Mouse (Mus musculus) gastrocnemius, adult 8-10 months (tissue): Measurements from ENCODE around the gene Tmem217. TPM values are rescaled to one million over a fixed set of nuclear protein-coding genes. Genes with fewer than 3 reads are reported as not detected.

Experiments
- DNase-seq, 2 experiments: peaks; one replicate each; pipeline ENCODE4 v3.0.0; 2022; ENCODE audit warnings: low spot score in 2 of 2
- total RNA-seq, 4 experiments: library from RNA; stranded (reverse); gene quantifications; 2 replicates each; pipeline ENCODE4 v1.2.4; 2022

The Tmem217 gene
- total RNA-seq, result not detected

DNA sequence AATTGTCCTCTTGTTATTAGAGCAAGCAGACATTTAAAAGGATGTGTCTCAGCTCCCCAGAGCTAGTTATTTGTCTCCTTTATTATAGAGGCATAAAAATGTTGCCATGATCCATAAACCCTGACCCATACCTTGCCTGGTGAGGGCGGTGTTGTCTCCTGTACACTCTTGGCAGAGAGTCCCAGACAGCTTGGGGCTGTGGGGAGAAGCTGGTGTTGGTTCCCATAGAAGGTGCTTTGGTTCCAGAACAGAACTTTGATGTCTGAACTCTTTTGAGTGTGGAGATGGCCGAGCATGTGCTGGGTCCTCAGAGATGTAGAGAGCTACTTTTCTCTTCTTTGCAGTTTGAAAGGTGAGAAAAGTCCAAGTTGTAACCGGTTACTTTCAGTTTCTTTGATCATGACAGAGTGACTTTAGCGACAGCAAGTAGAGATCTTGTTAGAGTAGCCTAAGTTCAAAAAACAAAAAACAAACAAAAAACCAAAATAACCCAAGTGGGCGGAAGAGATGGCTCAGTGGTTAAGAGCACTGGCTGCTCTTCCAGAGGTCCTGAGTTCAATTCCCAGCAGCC, at the start of gene Tmem217:
TSS of gene Tmem217 (minus strand) at position 224 of the 571 bp plus-strand sequence.
- DNase-seq, result no peak

DNA sequence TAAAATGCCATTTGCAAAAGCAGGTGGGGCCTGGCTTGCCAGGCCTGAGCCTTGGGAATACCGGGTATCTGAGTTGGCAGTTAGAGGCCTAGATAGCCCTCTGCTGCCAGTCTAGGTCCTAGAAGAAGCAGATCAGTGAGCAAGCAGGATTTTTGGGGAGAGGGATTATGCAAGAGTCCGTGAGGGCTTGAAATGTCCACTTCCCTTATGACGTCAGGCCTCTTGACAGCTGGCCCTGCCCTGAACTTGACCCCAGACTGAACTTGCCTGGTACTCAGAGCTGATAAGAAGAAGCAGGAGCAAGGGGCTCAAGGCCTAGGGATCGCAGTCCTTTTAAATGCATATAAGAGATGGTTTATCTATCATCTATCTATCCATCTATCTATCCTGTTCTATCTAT, 49.2 kb upstream of the Tmem217 start:
- DNase-seq, result no peak

DNA sequence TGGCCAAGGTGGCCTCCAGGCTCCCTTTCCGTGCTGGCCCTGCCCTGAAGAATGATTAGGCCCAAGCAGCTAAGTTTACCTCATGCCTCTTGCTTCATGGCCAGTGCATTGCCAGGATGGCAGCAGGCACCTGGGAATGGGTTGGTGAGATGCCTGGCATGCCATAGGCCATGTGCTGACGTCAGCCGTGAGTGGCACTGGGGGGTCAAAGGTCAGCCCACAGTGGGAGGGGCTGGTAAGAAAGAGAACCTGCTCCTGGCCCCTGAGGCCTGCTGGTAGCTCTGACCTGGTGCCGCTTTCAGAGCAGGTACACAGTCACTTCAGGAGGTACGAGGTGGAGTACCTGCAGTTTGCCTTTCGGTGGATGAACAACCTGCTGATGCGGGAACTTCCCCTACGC, 47.4 kb upstream of the Tmem217 start:
- no peak for DNase-seq

DNA sequence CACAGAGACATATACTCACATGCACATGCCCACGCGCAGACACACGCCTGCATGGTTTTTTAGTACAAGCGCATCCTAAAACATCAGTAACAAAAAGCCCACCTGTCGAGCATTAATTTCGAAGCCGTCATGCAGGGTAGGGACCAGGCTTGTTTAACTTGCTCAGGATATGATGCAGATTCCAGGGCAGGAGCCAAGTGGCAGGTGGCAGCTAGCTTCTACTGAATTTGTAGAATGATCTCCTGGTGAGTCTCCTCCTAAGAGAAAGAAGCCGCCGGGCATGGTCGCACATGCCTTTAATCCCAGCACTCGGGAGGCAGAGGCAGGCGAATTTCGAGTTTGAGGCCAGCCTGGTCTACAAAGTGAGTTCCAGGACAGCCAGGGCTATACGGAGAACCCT, 46.9 kb upstream of the Tmem217 start:
- no peak for DNase-seq

DNA sequence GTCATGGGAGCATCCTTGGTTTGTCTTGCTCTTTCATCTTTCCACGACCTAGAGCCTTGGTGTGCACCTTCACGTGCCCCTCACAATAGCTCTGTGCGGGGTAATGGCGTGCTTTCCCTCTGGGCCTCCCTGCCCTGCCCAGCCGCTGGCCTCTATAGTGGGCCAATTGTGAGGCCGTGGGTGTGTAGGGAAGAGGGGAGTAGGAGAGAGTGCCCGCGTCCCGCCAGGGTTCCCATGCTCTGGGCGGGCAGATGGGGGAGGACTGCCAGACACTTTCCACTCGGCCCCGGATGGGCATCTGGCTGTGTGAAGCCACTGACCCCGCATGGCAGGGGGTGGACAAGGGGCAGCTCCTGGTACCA, 44.6 kb upstream of the Tmem217 start:
- DNase-seq, result no peak

DNA sequence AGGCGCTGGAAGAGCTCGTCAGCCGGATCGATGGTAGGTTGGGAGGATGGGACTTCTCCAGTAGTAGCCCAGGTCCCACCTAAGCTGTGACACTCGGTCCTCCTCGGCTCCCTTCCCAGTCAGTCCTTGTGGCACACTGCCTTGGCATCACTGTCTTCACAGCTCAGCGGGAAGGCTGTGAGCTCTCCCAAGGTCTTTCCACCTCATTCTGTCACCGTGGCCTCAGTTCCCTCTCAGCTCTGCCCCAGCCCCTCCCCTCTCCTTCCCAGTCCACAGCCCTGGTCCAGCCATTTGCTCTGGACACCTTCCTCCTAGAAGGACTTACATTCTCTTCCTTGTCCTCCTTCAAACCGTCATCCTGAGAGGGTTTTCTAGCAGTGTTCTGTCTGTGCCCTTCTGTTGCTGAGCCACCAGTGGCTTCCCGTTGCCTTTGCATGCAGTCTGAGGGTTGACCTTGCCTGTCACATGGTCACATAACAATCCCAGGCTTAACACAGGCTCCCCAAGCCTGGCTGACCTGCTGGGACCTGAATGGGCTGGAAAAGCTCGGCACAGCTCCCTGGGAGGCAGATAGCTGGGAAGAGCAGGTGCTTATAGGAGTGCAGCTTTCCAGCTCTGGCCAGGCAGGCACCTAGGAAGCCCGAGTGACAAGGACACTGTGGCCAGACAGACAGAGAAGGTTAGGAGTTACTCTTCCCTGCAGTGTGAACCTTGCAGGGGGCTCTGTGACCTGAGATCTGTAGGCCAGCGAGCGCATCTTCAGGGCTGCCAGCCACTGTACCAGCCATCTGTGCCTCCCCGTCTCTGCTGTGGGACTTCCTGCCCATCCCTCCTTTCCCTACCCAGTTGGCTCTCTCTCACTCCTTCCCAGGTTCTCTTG, 43.9 kb upstream of the Tmem217 start:
- no peak for DNase-seq

DNA sequence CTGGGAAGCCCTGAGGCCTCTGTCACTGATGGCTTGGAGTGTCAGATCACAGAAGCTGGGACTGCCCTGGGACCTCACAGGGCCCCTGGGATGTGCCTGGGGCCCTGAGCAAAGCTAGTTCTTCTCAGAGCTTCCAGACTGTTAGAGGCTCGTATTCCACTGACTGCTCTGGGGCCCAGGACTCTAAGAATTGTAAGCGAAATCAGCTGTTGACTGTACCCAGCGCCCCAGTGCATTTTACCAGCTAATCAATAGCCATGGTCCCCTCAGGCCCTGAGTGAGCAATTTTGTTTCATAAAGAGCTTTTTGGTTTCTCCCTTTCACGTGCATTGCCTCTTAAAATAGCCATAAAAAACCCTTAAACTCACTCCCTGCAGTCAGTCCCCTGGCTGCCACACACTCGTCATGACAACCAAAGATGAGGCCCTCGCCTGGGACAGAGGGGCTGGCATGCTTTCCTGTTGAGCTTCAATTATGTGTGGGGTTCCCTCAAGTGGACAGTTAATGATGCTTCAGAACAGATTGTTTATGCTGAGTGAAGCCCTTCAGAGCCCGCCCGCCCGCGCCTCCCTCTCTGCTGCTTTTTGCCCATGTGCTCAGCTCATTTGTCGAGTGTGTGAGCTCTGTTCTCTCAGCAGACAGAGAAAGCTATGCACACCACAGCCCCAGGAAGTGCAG, 37.2 kb upstream of the Tmem217 start:
- no peak for DNase-seq

DNA sequence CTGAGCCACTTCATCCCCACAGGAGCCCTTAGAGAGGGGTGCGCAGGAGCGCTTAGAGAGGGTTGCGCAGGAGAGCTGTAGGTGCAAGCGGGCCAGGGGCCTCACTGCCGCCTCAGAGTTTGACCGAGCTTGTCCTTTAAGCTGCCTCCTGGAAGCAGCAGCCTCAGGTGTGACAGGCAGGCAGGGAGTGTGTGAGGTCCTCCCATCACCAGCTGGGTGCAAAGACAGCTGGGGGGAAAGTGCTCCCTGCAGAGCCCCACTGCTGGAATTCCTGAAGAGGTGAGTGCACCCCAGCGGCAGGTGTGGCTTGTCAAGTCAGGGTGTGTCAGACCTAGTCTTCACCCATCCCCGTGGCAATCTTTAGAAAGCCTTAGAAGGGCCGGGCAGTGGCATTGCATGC, 34.7 kb upstream of the Tmem217 start:
- no peak for DNase-seq

DNA sequence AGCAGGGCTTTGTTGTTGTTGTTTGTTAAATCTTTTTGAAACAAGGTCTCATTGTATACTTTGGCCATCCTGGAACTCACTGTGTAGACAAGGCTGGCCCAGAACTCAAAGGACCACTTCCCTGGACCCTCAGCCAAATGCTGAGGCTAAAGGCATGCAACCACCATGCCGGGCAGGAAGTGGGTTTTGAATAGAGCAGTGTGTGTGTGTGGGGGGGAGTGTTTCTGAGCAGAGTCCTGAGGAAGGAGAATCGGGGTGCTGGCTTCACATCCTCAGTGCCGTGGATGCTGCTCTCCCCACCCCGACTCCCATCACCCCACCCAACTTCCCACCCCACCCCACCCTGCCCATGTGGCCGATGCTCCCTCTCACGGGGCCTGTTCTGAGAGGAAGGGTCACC, 33.3 kb upstream of the Tmem217 start:
- DNase-seq, result no peak

DNA sequence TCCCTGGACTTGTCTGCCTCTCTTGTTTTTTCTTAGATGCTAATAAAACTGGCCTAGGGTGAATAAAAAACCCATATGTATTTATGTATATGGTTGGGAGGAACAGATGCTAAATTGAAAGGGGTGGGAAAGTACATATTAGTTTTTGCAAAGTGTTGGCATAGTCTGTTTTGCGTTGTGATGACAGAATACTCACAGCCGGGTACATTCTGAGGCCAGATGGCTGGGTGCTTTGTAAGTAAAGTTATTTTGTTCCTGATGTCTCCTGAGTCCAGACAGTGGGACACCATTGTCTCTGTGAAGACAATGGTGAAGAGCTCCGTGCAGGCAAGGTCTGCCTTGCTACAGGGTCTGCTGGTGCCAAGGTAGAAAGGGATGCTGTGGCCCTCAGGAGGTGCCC, 32.6 kb upstream of the Tmem217 start:
- no peak for DNase-seq

DNA sequence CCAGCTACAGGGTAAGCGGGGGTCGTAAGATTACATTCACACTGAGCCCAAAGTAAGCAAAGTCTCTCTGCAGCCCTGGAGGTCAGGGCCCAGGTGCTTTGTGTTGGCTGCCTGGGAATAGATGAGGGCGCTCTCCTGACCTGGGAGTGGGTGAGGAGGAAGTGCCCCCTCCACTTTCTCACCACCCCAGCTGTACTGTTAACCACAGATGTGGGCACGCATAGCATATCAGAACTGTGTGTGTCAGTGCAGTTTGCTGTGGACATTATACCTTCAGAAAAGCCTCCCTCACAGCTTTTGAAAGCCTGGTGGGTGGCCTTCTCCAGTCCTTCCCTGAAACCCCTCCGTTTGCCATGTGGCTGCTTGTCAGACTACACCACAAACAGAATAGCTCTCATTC, 32.1 kb upstream of the Tmem217 start:
- DNase-seq, result no peak

DNA sequence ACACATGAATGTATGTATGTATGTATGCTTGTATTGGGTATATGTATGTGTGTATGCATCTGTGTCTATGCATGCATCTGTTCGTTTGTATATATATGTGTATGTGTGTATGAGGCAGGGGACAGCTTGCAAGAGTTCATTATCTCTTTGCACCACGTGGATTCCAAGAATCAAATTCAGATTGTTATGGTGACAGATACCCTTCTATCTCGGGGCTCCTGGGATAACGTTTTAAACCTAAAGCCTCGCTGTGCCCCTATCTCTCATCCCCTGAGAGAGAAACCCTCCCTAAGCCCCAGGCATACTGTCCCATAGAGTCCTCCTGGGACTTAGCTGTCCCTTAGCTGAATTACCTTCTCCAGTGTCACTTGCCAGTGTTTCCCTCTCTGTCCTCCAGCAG, 31.4 kb upstream of the Tmem217 start:
- no peak for DNase-seq

DNA sequence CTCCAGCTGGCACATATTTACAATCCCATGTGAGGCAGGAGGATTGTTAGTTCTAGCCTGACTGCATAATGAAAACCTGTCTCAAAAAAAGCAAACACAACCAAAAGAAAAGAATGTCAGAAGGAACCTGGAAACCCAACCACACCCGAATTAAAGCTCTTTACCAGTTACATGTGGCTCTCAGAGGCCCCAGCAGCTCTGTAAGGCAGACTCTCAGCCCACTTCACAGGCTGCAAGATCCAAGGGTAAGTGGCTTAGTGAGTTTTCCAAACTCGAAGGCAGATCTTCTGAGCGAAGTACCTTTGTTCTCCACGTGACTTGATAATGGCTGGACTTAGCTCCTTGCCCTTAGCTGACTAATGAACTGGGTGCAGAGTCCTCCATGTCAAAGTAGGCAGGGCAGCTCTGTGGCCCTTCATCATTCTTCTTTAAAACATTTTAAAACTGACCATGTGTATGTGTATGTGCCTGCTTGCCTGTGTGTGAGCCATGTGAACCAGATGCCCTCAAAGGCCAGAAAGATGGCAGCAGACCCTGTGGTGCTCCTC, 27.5 kb upstream of the Tmem217 start:
- DNase-seq, result no peak

DNA sequence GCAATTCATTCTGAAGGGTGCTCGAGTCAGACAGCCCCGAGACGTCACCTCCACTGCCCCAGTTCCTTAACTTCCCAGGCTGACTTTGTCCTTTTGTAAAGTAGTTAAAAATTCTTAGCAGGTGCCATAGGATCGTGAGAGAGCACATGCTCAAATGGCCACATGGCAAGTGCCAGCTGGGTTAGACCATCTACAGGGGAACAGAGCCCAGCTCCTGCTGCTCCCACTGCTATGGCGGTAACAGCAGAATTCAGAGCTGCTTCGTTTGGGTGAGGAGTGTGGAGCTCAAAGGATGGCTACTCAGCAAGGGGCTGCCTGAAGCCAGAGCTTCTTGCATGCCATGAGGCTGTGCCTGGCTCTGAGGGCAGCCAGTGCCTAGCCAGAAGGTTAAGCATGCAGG, 17.6 kb upstream of the Tmem217 start:
- no peak for DNase-seq

DNA sequence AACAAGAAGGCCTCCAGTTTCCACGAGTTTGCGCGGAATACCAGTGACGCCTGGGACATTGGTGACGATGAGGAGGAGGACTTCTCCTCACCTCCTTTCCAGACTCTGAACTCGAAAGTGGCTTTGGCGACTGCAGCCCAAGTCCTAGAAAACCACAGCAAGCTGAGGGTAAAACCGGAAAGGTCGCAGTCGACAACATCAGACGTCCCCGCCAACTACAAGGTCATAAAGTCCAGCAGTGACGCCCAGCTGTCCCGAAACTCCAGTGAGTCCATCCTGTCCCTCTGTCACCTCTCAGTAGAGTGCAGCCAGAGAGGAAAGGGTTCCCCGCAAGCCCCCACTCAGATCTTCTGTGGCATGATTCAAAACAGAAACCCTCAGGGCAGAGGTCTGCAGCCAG, 16.2 kb upstream of the Tmem217 start:
- no peak for DNase-seq

DNA sequence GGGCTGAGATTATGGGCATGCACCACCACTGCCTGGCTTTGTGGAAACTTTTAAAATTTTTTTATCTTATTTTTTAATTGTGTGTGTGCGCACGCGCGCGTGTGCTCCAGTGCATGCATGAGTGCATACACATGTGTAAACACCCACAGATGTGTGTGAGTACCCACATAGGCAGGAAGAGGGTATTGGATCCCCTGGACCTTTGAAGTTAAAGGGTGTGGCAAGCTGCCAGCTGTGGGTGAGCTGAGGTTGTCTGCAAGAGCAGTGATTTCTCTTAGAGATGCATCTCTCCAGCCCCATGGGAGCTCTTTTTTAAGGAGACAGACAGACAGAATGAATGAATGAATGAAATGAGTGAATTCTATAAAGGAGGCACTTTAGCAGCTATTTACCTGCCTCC, 13.3 kb upstream of the Tmem217 start:
- no peak for DNase-seq

DNA sequence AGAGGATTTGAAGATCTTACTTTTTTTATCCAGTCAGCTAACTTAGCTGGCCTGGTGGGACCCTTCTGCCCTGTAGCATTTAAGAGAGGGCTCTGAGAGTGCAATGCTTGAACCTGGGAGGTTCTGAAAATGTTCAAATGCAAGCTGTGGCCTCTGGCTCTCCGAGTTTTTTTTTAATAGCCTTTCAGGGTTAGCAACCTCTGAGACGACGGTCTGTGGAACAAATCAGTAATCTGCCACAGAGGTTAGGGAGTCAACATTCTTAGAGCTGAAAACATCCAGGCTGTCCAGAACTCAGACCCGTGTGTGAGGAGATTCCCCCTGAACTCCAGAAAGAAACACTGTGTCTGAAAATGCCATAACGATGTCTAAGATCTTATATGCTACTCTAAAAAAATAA, 6.3 kb upstream of the Tmem217 start:
- DNase-seq, result no peak

DNA sequence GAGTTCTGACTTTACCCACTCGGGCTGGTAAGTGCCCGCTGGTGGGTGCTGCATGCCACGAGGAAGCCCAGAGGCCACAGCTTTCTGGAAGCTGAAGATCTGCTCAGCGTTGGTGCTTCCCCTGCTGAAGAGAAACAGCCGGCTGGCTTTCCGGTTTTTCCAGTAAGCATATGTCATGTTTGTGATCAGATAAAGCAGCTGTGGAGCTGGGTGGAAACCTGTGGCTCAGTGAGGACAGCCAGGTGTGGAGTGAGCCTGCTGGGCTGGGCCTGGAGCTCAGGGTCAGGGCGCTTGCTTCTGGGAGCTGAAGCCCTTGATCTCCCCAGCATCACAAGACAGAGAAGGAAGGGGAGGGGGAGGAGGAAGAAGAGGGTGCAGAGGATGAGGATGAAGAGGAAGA, 4.7 kb upstream of the Tmem217 start:
- no peak for DNase-seq

DNA sequence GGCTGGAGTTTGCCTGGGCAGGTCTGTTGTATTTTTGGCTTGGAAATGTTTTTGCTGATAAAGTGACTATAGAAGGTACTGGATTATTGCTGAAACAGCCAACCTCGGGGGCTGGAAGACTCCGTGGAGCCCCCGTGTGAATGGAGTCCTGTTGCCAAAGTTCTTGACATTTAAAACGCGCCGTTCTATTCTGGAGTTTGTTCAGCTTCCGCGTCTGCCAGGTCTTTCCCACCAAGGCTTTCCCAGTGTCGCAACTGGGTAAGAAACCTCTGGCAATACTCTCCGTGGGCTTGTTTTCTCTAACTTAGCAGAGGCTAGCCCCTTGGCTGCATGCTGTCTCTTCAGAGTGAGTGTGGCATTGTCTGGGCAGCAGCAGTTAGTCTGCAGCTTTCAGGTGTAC, 4.3 kb upstream of the Tmem217 start:
- peak in 1 of 2 experiments; percentile 7 for DNase-seq

DNA sequence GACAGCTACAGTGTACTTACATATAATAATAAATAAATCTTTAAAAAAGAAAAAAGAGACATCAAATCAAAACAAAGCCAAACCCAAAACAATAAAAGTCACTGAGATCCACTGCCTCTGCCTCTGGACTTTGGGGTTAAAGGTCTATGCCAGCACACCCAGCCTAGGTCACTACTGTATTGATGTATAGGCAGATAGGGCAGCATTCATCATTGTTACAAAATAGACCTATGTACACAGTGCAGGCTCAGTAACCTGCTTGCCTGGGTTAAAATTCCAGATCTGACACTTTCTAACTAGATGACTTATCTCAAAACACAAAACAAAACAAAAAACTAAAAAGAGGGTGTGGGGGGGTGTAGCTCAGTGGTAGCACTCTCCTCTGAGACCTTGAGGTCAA, 2.0 kb upstream of the Tmem217 start:
- no peak for DNase-seq

DNA sequence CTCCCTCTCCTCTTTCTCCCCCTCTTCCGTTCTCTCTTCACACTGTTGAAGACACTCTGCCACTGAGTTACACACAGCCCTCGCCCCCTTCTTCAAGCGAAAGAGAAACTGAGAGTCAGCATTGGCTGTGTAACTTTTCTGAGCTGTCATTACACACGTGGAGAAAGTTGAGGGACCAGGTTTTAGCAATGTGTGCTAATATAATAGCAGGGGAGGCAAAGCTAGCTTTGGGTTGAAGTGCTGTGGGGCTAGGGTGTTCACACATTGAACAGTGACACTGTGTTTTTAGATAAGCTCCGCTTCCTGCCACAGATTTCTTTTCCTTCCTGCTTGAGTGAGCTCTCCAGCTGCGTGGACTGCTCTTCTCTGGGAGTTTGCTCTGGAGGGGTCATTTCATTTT, 1.2 kb downstream of the Tmem217 start:
- DNase-seq, result no peak
